ENCODE assay signal across 8 mouse cellular contexts in genomic region chr6:120464406-120464939, GRCm38 (mm10). TPM values are rescaled to one million over a fixed set of nuclear protein-coding genes. Genes with fewer than 3 reads are reported as not detected.
DNase-seq lines count a peak whose midpoint lies in the region; ATAC-seq and TF ChIP-seq lines count a peak whose summit lies in the region.

No protein-coding gene starts in this region.

- TF ChIP-seq CTCF in left cerebral cortex, adult 2 months (IDR thresholded peaks at IDR 0.05) = no peak
- no peak for TF ChIP-seq CTCF in liver, embryonic 14.5 days (IDR thresholded peaks at IDR 0.05; ENCODE audit: low read depth)

- intact Hi-C loops in left cerebral cortex, adult 2 months (cut with DNase I) = no loop called here

- H3K4me1 ChIP-seq in forebrain, embryonic 12.5 days = peaks cover 13% of the 10 kb centered on the region
- H3K4me1 ChIP-seq in liver, embryonic 14.5 days (replicated peaks; ENCODE audit: control insufficient read depth in 2 of 2, insufficient read depth in 2 of 2, low read length in 1 of 2) = peaks cover 11 to 29% of the 10 kb centered on the region in 2 experiments

- ATAC-seq in forebrain, embryonic 12.5 days (ENCODE audit: low FRiP score) = no peak
- ATAC-seq in liver, embryonic 14.5 days (ENCODE audit: insufficient read depth) = no peak

- 51% methylated on average over 9 of the region's 9 CpGs for WGBS in forebrain, embryonic 12.5 days
- 29% methylated on average over 9 of the region's 9 CpGs for WGBS in liver, embryonic 14.5 days (ENCODE audit: insufficient replicate concordance)

- H3K9me3 ChIP-seq in forebrain, embryonic 12.5 days = no peaks in the 10 kb centered on the region
- no peaks in the 10 kb centered on the region for H3K9me3 ChIP-seq in liver, embryonic 14.5 days (ENCODE audit: control insufficient read depth, low read length)

- H3K27me3 ChIP-seq in forebrain, embryonic 12.5 days = peaks cover 48% of the 10 kb centered on the region
- H3K27me3 ChIP-seq in liver, embryonic 14.5 days (ENCODE audit: control insufficient read depth, insufficient read depth, low read length) = no peaks in the 10 kb centered on the region

- H3K27ac ChIP-seq in left cerebral cortex, adult 2 months = no peak overlapping the region
- H3K27ac ChIP-seq in forebrain, embryonic 12.5 days = no peak overlapping the region
- no peak overlapping the region for H3K27ac ChIP-seq in liver, embryonic 14.5 days

- H3K36me3 ChIP-seq in forebrain, embryonic 12.5 days (replicated peaks) = no peaks in the 10 kb centered on the region
- no peaks in the 10 kb centered on the region for H3K36me3 ChIP-seq in liver, embryonic 14.5 days (replicated peaks; ENCODE audit: control insufficient read depth, insufficient read depth, low read depth)

- no peak for TF ChIP-seq EP300 in liver, embryonic 14.5 days (IDR thresholded peaks at IDR 0.05; ENCODE audit: low read depth)

- no peak overlapping the region for H3K9ac ChIP-seq in forebrain, embryonic 12.5 days
- peak overlapping the region; percentile 31; the same call in 1 of the 2 replicates for H3K9ac ChIP-seq in liver, embryonic 14.5 days (replicated peaks)

- no peak for DNase-seq in left cerebral cortex, adult 2 months (ENCODE audit: extremely low spot score in 1 of 2, low spot score in 2 of 2)
- DNase-seq in left cerebral cortex, adult 8-10 months (ENCODE audit: low spot score in 2 of 2) = no peak
- peak; percentile 69 for DNase-seq in NIH3T3 (ENCODE audit: low read depth)
- no peak for DNase-seq in liver, embryonic 14.5 days (ENCODE audit: low read depth in 3 of 3, low spot score in 3 of 3)
- no peak for DNase-seq in cerebellum, postnatal 36 days
- DNase-seq in yolk sac, embryonic 10.5 days (ENCODE audit: low spot score) = no peak
- DNase-seq in right cerebral cortex, postnatal 25 days = no peak

- peak overlapping the region; percentile 70 for H3K4me3 ChIP-seq in left cerebral cortex, adult 2 months
- no peak overlapping the region for H3K4me3 ChIP-seq in forebrain, embryonic 12.5 days (replicated peaks)
- H3K4me3 ChIP-seq in liver, embryonic 14.5 days (ENCODE audit: insufficient read depth in 1 of 2, low read depth in 2 of 2, low read length in 2 of 2) = peak overlapping the region; percentile 81 to 82

- H3K4me2 ChIP-seq in forebrain, embryonic 12.5 days = peak overlapping the region; percentile 68; the same call in 1 of the 2 replicates
- H3K4me2 ChIP-seq in liver, embryonic 14.5 days (ENCODE audit: low read depth) = peak overlapping the region; percentile 93

RNA-seq across cellular contexts. Expression of gene Il17ra, which starts 1.4 kb away (rescaled TPM):
- total RNA-seq in left cerebral cortex, adult 2 months (2021) = 10 to 100 TPM; 14.8 to 19.7 TPM
- total RNA-seq in left cerebral cortex, adult 8-10 months (2022) = 10 to 100 TPM; 13.8 to 24.1 (median 17.1) TPM
- polyA plus RNA-seq in forebrain, embryonic 12.5 days (2016; fragmentation: Nextera tagmentation; extraction: Ambion mirVana) = 5.2 and 5.6 TPM in 2 replicates
- polyA plus RNA-seq in liver, embryonic 14.5 days (2012; rRNA removed) = 6.0 and 6.2 TPM in 2 replicates
- polyA plus RNA-seq in liver, embryonic 14.5 days (2014; fragmentation: Nextera tagmentation; extraction: Ambion mirVana) = 3.6 TPM in 2 replicates

RNA-seq across cellular contexts. Expression of gene Tmem121b, which starts 29.1 kb away (rescaled TPM):
- total RNA-seq in left cerebral cortex, adult 2 months (2021) = 10 to 100 TPM; 56.1 to 57.4 TPM
- 10 to 100 TPM; 43.6 to 47.4 (median 46.5) TPM for total RNA-seq in left cerebral cortex, adult 8-10 months (2022)
- 2.5 TPM in 2 replicates for polyA plus RNA-seq in forebrain, embryonic 12.5 days (2016; fragmentation: Nextera tagmentation; extraction: Ambion mirVana)
- 0.01 and 0.04 TPM in 2 replicates for polyA plus RNA-seq in liver, embryonic 14.5 days (2012; rRNA removed)
- polyA plus RNA-seq in liver, embryonic 14.5 days (2014; fragmentation: Nextera tagmentation; extraction: Ambion mirVana) = 0.04 TPM in 1 of 2 replicates, not detected in the other
